Mouse (Mus musculus): ENCODE data around the gene Rps5.
"Not testable (repeated sequence)": the region's sequence is repeated elsewhere in the genome, so short reads cannot be mapped to it uniquely, and the experiment has no call there.

Rps5 gene

DNA sequence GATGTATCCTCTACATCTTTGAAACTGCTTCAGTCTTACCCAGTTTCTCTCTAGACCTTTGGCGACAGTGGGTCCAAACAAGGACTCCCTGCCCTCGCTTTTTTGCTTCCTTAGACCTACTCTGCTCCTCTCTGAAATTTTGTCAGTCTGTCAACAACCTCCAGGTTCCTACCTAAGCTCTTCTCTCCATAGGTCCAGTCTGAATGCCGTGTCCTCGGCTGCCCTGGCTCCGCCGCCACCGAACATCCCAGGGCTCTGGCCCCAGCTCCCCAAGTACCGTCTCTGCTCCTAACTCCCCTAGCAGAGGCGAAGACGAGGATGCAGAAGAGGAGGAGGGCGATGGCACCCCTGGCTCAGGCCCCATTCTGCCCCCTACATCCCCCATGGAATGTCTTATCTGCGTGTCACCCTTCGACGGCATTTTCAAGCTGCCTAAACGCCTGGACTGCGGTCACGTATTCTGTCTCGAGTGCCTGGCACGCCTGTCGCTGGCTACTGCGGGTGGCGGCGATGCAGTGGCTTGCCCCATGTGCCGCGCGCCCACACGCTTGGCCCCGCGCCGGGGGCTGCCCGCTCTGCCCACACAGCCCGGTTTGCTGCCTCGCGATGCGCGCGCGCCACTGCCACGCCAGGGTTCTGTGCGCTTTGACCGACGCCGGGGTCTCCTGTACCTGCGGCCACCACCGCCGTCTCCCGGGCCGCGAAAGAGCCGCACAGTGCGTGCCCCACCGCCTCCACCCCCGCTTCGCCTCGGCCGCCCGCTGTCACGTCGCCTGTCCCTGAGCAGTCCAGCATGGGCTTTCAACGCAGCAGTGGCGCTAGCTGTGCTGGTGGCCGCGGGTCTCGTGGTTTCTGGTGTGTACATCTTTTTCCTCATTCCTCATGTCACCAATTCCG is 5.9 kb downstream of the Rps5 start:
- peak in 1 of 2 experiments; percentile 25 for DNase-seq (ENCODE audit: low spot score in 2 of 2)

GRCm38 (mm10) chr7:12933615-12934140 is 11.6 kb downstream of the Rps5 start:
- DNase-seq (ENCODE audit: low spot score in 2 of 2): no peak

DNA sequence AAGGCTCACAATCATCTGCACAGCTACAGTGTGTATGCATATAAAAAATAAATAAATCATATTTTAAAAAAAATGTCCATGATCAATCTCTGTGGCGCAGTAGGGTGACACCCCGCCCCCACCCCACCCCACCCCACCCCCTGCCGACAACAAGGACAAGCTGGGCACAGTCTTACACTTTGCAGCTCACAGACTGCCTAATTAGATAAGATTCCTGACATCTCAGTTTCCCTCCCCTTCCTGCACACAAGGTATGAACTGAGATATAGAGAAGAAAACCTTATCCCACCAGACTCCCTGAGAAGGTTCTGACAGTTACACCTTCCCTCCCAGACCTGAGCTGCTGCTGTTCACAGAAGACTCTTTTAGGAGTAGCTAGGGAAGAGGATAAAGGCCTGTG is 12.7 kb downstream of the Rps5 start:
- no peak for DNase-seq (ENCODE audit: low spot score in 2 of 2)

GRCm38 (mm10) chr7:12937254-12937803 is 15.2 kb downstream of the Rps5 start:
- DNase-seq (ENCODE audit: low spot score in 2 of 2): not testable (repeated sequence)

GRCm38 (mm10) chr7:12940599-12940998 is 18.5 kb downstream of the Rps5 start:
- DNase-seq (ENCODE audit: low spot score in 2 of 2): no peak

GRCm38 (mm10) chr7:12943488-12943887 is 21.4 kb downstream of the Rps5 start:
- peak in 1 of 2 experiments; percentile 44 for DNase-seq (ENCODE audit: low spot score in 2 of 2)

DNA sequence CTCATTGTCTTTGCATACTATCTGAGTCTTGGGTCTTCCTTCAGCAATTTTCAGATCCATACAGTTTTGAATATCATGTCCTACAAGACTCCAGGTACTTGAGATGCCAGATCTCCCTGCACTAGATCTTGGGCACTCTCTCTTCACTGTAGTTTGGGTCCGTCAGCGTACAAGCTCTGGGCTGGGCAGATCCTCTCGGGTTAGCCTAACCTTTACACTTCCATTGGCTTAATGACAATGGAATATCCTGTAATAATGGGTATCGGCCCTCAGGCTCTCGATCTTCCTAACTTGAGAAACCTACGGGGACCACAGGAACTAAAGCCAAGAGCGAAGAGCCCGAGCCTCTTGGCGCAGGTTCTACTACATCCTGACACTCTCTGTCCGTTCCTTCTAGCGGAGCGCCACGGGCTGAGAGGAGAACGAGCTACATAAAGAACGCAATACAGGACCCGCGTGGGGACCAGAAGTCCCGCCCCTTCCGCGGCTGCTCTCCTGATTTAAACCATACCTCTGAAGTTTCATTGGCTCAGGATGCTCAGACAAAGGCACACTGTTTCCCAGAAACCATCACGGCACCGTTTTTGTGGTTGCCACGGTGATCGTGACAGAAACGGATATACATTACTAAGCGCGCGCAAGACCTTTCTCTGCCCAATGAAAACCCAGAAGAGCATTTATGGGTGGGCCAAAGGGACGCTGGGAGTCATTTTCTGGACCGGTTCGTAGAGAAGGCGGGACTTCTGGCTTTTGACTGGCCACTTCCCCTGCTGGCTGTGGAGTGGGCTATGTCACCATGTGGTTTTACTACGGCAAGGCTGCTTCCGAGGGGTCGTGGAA is 27.2 kb downstream of the Rps5 start:
- DNase-seq (ENCODE audit: low spot score in 2 of 2): peak; percentile 78 to 93

DNA sequence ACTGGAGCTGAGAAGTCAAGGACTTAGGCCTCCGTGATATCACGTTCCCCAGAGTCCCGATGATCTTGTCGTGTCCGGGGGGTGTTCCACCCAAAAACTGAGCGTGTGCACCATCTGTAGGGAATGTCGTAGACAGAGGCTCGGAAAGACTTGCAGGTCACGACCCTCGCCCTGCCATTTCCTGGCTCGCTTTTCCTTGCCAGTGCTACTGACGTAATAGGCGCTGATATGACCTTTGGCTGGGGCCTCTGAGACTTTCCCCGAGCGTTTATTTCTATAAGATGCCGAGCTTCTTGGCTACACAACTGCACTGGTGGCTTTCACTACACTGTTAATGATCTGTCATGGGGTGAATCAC is 27.8 kb downstream of the Rps5 start:
- DNase-seq (ENCODE audit: low spot score in 2 of 2): no peak

GRCm38 (mm10) chr7:12954896-12955295 is 32.8 kb downstream of the Rps5 start:
- DNase-seq (ENCODE audit: low spot score in 2 of 2): no peak

GRCm38 (mm10) chr7:12957511-12957910 is 35.4 kb downstream of the Rps5 start:
- DNase-seq (ENCODE audit: low spot score in 2 of 2): no peak

DNA sequence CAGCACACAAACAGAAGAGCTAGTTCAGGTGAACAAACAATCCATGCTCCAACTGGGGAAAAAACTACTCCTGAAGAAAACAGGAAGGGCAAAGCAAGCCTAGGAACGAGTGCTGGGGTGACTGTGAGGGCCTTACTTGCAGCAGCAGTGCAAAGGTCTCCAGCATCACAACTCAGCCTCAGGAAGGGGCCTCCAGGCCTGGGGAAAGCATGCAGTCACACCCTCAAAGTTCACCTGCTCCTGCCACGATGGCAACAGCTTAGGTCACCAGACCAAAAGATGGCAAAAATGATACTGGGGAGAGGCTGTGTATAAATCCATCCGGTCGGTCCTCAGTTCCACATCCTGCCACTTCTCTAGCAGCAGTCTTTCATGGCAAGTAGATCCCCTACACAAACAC is 36.9 kb downstream of the Rps5 start:
- no peak for DNase-seq (ENCODE audit: low spot score in 2 of 2)

DNA sequence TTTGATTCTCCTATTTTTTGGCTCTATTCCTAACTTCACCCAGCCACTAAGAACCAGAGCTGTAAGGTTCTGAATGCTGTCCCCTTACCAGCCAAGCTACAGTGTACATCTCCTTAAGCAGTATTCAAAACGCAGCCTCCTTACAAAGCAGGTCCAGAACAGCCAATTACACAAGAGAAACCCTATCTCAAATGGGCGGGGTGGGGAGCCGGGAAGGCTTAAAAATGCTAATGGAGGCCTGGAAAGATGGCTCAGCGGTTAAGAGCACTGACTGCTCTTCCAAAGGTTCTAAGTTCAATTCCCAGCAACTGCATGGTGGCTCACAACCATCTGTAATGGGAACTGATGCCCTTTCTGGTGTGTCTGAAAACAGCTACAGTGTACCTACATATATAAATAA is 37.6 kb downstream of the Rps5 start:
- no peak for DNase-seq (ENCODE audit: low spot score in 2 of 2)

DNA sequence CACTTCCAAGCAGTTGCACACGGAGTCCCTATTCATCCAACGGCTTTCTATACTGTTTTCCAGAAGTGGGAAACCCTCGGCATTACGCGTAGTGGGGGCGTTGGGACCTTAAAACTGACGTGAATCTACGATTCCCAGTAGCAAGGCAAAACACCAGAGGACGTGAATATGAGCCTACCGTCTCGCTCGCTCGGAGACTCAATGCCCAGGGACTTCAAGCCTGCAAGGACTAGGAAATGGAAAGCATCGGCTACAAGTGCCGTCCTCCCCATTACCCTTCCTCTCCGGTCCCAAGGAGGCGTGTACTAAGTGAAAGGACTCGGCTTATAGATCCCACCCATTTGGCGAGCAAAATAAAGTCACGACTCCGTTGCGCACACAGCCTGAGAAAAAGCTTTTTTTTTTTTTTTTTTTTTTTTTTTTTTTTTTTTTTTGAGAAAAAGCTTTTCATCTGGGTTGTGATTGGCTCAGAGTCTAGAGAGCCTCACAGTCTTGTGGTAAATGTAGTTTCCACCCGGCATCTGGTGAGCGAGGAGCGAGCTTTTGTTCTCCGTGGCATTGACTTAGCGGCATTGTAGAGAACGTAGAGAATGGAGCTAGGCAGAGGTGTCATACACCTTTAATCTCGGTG is 39.5 kb downstream of the Rps5 start:
- DNase-seq (ENCODE audit: low spot score in 2 of 2): peak; percentile 39 to 56

GRCm38 (mm10) chr7:12965678-12966091 is 43.6 kb downstream of the Rps5 start, which contains the start of gene Zfp324:
Gene Zfp324, plus strand, starts transcription at chr7:12965838.
- DNase-seq (ENCODE audit: low spot score in 2 of 2): peak; percentile 74 to 91

- DNase-seq (ENCODE audit: low spot score in 2 of 2): peak; percentile 73 to 84
These were observed 44.2 kb downstream of the Rps5 start for GRCm38 (mm10) chr7:12966104-12966845.

DNA sequence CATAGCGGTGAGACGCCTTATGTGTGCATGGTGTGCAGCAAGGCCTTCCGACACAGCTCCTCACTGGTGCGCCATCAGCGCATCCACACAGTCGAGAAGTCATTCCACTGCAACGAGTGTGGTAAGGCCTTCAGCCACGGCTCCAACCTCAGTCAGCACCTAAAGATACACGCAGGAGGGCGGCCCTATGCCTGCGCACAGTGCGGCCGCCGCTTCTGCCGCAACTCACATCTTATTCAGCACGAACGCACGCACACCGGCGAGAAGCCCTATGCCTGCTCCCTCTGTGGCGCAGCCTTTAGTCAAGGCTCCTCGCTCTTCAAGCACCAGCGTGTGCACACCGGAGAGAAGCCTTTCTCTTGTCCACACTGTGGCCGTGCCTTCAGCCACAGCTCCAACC is 48.8 kb downstream of the Rps5 start:
- no peak for DNase-seq (ENCODE audit: low spot score in 2 of 2)
